8 mouse cellular contexts compared by ENCODE assay signal in genomic region chr7:101906696-101907095, GRCm38 (mm10). TPM values are rescaled to one million over a fixed set of nuclear protein-coding genes. Genes with fewer than 3 reads are reported as not detected.
DNase-seq lines count a peak whose midpoint lies in the region; ATAC-seq lines count a peak whose summit lies in the region.

No protein-coding gene starts in this region.

- 0 out of 2 replicates have a peak, but pooled peaks cover 3% of the 10 kb centered on the region for H3K9me3 ChIP-seq in hindbrain, embryonic 10.5 days

- H3K27me3 ChIP-seq in hindbrain, embryonic 10.5 days (ENCODE audit: insufficient read depth, poor library complexity, severe bottlenecking), result no peaks in the 10 kb centered on the region

- WGBS in hindbrain, embryonic 10.5 days, result 82% methylated on average over 8 of the region's 8 CpGs

- H3K4me3 ChIP-seq in hindbrain, embryonic 10.5 days, result peak overlapping the region; percentile 71

- no peak for ATAC-seq in inflammation-experienced regulatory T-cells, adult 6 months
- ATAC-seq in megakaryocyte progenitor cell, adult 5-6 weeks (replicated peaks; ENCODE audit: poor library complexity), result no peak

- H3K36me3 ChIP-seq in hindbrain, embryonic 10.5 days, result peaks cover 43% of the 10 kb centered on the region

- H3K27ac ChIP-seq in hindbrain, embryonic 10.5 days, result peak overlapping the region; percentile 97

- peak; percentile 16 for DNase-seq in kidney, adult 18-20 months
- no peak for DNase-seq in kidney, postnatal 4 days
- DNase-seq in NIH3T3 (ENCODE audit: low read depth), result peak; percentile 44
- no peak for DNase-seq in hindbrain, embryonic 10.5 days (ENCODE audit: low spot score)
- DNase-seq in lung, postnatal 10 days, result peak; percentile 31
- no peak for DNase-seq in embryo, embryonic 10 days (ENCODE audit: low spot score)

- peaks cover 18% of the 10 kb centered on the region for H3K4me1 ChIP-seq in hindbrain, embryonic 10.5 days (replicated peaks)

RNA-seq across cellular contexts. Expression of gene Tomt, which starts 0.5 kb away (rescaled TPM):
- polyA plus RNA-seq in hindbrain, embryonic 10.5 days (2016; fragmentation: Nextera tagmentation; extraction: Ambion mirVana), result 0.31 and 0.75 TPM in 2 replicates
- under 1 TPM in 2 of 3 experiments, not detected in 1; 0.26 to 0.83 TPM for polyA plus RNA-seq in inflammation-experienced regulatory T-cells, adult 6 months (2017; shearing (Covaris generic))
- 0.10 TPM in 1 of 2 replicates, not detected in the other for total RNA-seq in megakaryocyte progenitor cell, adult 5-6 weeks (2015)
- 0.07 TPM in 1 of 2 replicates, not detected in the other for total RNA-seq in megakaryocyte progenitor cell, adult 5-6 weeks (2017)

RNA-seq across cellular contexts. Expression of gene Lamtor1, which starts 1.0 kb away (rescaled TPM):
- polyA plus RNA-seq in hindbrain, embryonic 10.5 days (2016; fragmentation: Nextera tagmentation; extraction: Ambion mirVana), result 165 and 173 TPM in 2 replicates
- polyA plus RNA-seq in inflammation-experienced regulatory T-cells, adult 6 months (2017; shearing (Covaris generic)), result 100 to 1,000 TPM in 2 of 3 experiments, 10 to 100 TPM in 1; 96.6 to 125 (median 118) TPM
- 74.7 and 91.8 TPM in 2 replicates for total RNA-seq in megakaryocyte progenitor cell, adult 5-6 weeks (2015)
- 75.0 and 75.7 TPM in 2 replicates for total RNA-seq in megakaryocyte progenitor cell, adult 5-6 weeks (2017)

RNA-seq across cellular contexts. Expression of gene Lrrc51, which starts 27.0 kb away (rescaled TPM):
- polyA plus RNA-seq in hindbrain, embryonic 10.5 days (2016; fragmentation: Nextera tagmentation; extraction: Ambion mirVana), result 9.6 and 13.8 TPM in 2 replicates
- 1 to 10 TPM; 1.4 to 6.2 (median 4.0) TPM for polyA plus RNA-seq in inflammation-experienced regulatory T-cells, adult 6 months (2017; shearing (Covaris generic))
- 1.9 and 3.8 TPM in 2 replicates for total RNA-seq in megakaryocyte progenitor cell, adult 5-6 weeks (2015)
- total RNA-seq in megakaryocyte progenitor cell, adult 5-6 weeks (2017), result 1.0 TPM in 1 of 2 replicates, not detected in the other

RNA-seq across cellular contexts. Expression of gene Numa1, which starts 27.2 kb away (rescaled TPM):
- polyA plus RNA-seq in hindbrain, embryonic 10.5 days (2016; fragmentation: Nextera tagmentation; extraction: Ambion mirVana), result 79.0 and 80.6 TPM in 2 replicates
- polyA plus RNA-seq in inflammation-experienced regulatory T-cells, adult 6 months (2017; shearing (Covaris generic)), result 10 to 100 TPM; 66.2 to 75.4 (median 71.3) TPM
- total RNA-seq in megakaryocyte progenitor cell, adult 5-6 weeks (2015), result 83.1 and 93.8 TPM in 2 replicates
- 156 and 190 TPM in 2 replicates for total RNA-seq in megakaryocyte progenitor cell, adult 5-6 weeks (2017)

RNA-seq across cellular contexts. Expression of gene Folr1, which starts 36.1 kb away (rescaled TPM):
- 10.8 and 17.1 TPM in 2 replicates for polyA plus RNA-seq in hindbrain, embryonic 10.5 days (2016; fragmentation: Nextera tagmentation; extraction: Ambion mirVana)
- not detected for polyA plus RNA-seq in inflammation-experienced regulatory T-cells, adult 6 months (2017; shearing (Covaris generic))
- 0.74 and 1.9 TPM in 2 replicates for total RNA-seq in megakaryocyte progenitor cell, adult 5-6 weeks (2015)
- 0.37 TPM in 1 of 2 replicates, not detected in the other for total RNA-seq in megakaryocyte progenitor cell, adult 5-6 weeks (2017)

Comparison
In these comparisons a context has a peak if more than half of its experiments do, and no peak if none do; other contexts are left out.
1. DNase-seq: peak in kidney, adult 18-20 months (single experiment), NIH3T3 (single experiment) and lung, postnatal 10 days (single experiment); none in kidney, postnatal 4 days (0 of 2), hindbrain, embryonic 10.5 days (single experiment) and embryo, embryonic 10 days (single experiment).